Mouse (Mus musculus) liver, postnatal 0 days (tissue): Measurements from ENCODE around the gene Zfp12. TPM values are rescaled to one million over a fixed set of nuclear protein-coding genes. Genes with fewer than 3 reads are reported as not detected.

Source experiments
- ATAC-seq: fragments of 200-750 bp; cut with Nextera tagmentation; 2 replicates; pipeline ENCODE4 v1.8.0; 2017; ENCODE audit warnings: mild to moderate bottlenecking, moderate library complexity
- DNase-seq: peaks from one replicate; pipeline ENCODE4 v3.0.0-alpha.2; 2016
- H3K27ac ChIP-seq: fragments of 300-500 bp; sonication (generic); 2 replicates; pipeline ENCODE4 v1.5.1; 2014; ENCODE audit warnings: antibody characterized with exemption, moderate library complexity, mild to moderate bottlenecking, low read depth
- H3K27me3 ChIP-seq: fragments of 300-500 bp; sonication (generic); 2 replicates; pipeline ENCODE4 v1.6.1; 2014; ENCODE audit warnings: low read length, control low read depth, mixed read lengths; ENCODE audit not compliant: insufficient read depth
- H3K36me3 ChIP-seq: fragments of 300-500 bp; sonication (generic); replicated peaks from 2 replicates; pipeline ENCODE4 v1.6.1; 2014; ENCODE audit warnings: mild to moderate bottlenecking, control low read depth, low read length, moderate library complexity, mixed read lengths; ENCODE audit not compliant: insufficient read depth
- H3K4me1 ChIP-seq: fragments of 300-500 bp; sonication (generic); 2 replicates; pipeline ENCODE4 v1.6.1; 2014; ENCODE audit warnings: antibody characterized with exemption, mild to moderate bottlenecking, control low read depth; ENCODE audit not compliant: insufficient read depth
- H3K4me2 ChIP-seq: fragments of 300-500 bp; sonication (generic); 2 replicates; pipeline ENCODE4 v1.6.1; 2014; ENCODE audit warnings: low read depth, mild to moderate bottlenecking, low read length, moderate library complexity, mixed read lengths
- H3K4me3 ChIP-seq: fragments of 300-500 bp; sonication (generic); 2 replicates; pipeline ENCODE4 v1.5.1; 2014; ENCODE audit warnings: low read depth, low read length
- H3K9ac ChIP-seq: fragments of 300-500 bp; sonication (generic); replicated peaks from 2 replicates; pipeline ENCODE4 v1.6.1; 2014; ENCODE audit warnings: mild to moderate bottlenecking, moderate library complexity
- H3K9me3 ChIP-seq: fragments of 300-500 bp; sonication (generic); 2 replicates; pipeline ENCODE4 v1.6.1; 2016; ENCODE audit warnings: mild to moderate bottlenecking, control low read depth, low read length, mixed read lengths
- CTCF ChIP-seq: sonication (generic); IDR thresholded peaks from 2 replicates; pipeline ENCODE4 v1.5.1; 2016; ENCODE audit warnings: antibody characterized with exemption, low read depth
- EP300 ChIP-seq: IDR thresholded peaks from 2 replicates; pipeline ENCODE4 v1.6.1; 2016; ENCODE audit warnings: antibody characterized with exemption, low read depth, mild to moderate bottlenecking
- WGBS: fragments of 180-500 bp; shearing (Covaris S2); extraction: QIAGEN DNeasy Blood & Tissue Kit; methylation state at CpG from one replicate; pipeline ENCODE4 v1.1.7; 2014; ENCODE audit not compliant: insufficient replicate concordance; 5-methylcytosine and 5-hydroxymethylcytosine counted together
- polyA plus RNA-seq: library from polyadenylated mRNA; unstranded; fragments of >200 nt; fragmentation: Nextera tagmentation; extraction: Ambion mirVana; gene quantifications from 2 replicates; pipeline ENCODE4 v1.2.1, GENCODE M21; 2015

Zfp12 gene
- polyA plus RNA-seq, 1 experiment from 2014 or later, result 1.4 TPM

GRCm38 (mm10) chr5:143294862-143295261, 59.9 kb downstream of the Zfp12 start:
- 89% methylated on average over 3 of the region's 3 CpGs for WGBS
- no peak overlapping the region for H3K4me2 ChIP-seq
- H3K4me3 ChIP-seq, result no peak overlapping the region
- H3K36me3 ChIP-seq, result peaks cover 3% of the 10 kb centered on the region; the same call in 1 of the 2 replicates
- H3K9ac ChIP-seq, result no peak overlapping the region
- H3K9me3 ChIP-seq, result no peaks in the 10 kb centered on the region
- no peak overlapping the region for H3K27ac ChIP-seq
- H3K27me3 ChIP-seq, result peaks cover 36% of the 10 kb centered on the region
- ATAC-seq (no peak), DNase-seq (no peak)
- TF ChIP-seq CTCF (peak; percentile 56), EP300 (no peak)
- peaks cover 5% of the 10 kb centered on the region; the same call in 1 of the 2 replicates for H3K4me1 ChIP-seq

- Histone ChIP-seq H3K4me2 (no peak overlapping the region), H3K9ac (no peak overlapping the region), H3K27ac (no peak overlapping the region), H3K9me3 (no peaks in the 10 kb centered on the region), H3K27me3 (peaks cover 36% of the 10 kb centered on the region), H3K4me3 (no peak overlapping the region), H3K36me3 (peaks cover 7% of the 10 kb centered on the region), H3K4me1 (peaks cover 5% of the 10 kb centered on the region; the same call in 1 of the 2 replicates)
- DNase-seq, result no peak
- TF ChIP-seq EP300, result no peak
- TF ChIP-seq CTCF, result no peak
- WGBS, result 88% methylated on average over 2 of the region's 2 CpGs
- ATAC-seq, result no peak
Measured at GRCm38 (mm10) chr5:143295330-143295729, 60.4 kb downstream of the Zfp12 start.

GRCm38 (mm10) chr5:143297986-143298385, 63.0 kb downstream of the Zfp12 start:
- H3K4me2 ChIP-seq, result no peak overlapping the region
- WGBS, result 86% methylated on average over 9 of the region's 9 CpGs

GRCm38 (mm10) chr5:143298391-143298790, 63.4 kb downstream of the Zfp12 start:
- no peak for ATAC-seq
- TF ChIP-seq CTCF, result peak; percentile 54
- TF ChIP-seq EP300, result no peak
- Histone ChIP-seq H3K27me3 (peaks cover 11% of the 10 kb centered on the region), H3K4me2 (no peak overlapping the region), H3K9me3 (no peaks in the 10 kb centered on the region), H3K36me3 (peaks cover 30% of the 10 kb centered on the region), H3K4me3 (no peak overlapping the region), H3K9ac (no peak overlapping the region), H3K4me1 (peaks cover 2% of the 10 kb centered on the region; the same call in 1 of the 2 replicates), H3K27ac (no peak overlapping the region)
- DNase-seq, result no peak
- 89% methylated on average over 7 of the region's 7 CpGs for WGBS

More at GRCm38 (mm10) chr5:143297986-143298385, 63.0 kb downstream of the Zfp12 start:
- peaks cover 26% of the 10 kb centered on the region for H3K36me3 ChIP-seq
- DNase-seq (no peak), ATAC-seq (no peak)
- H3K27me3 ChIP-seq, result peaks cover 15% of the 10 kb centered on the region
- no peak overlapping the region for H3K9ac ChIP-seq
- TF ChIP-seq EP300, result no peak
- TF ChIP-seq CTCF, result no peak
- H3K9me3 ChIP-seq, result no peaks in the 10 kb centered on the region
- H3K27ac ChIP-seq, result no peak overlapping the region
- peaks cover 5% of the 10 kb centered on the region; the same call in 1 of the 2 replicates for H3K4me1 ChIP-seq
- no peak overlapping the region for H3K4me3 ChIP-seq

Other genes starting within 250 kb of the Zfp12 start
- gene Rnf216, start 122.2 kb upstream of the Zfp12 start, polyA plus RNA-seq, result 8.4 and 10.5 TPM in 2 replicates
- 0.11 TPM in 1 of 2 replicates, not detected in the other for gene Olfr718-ps1, start 87.6 kb upstream of the Zfp12 start, polyA plus RNA-seq
- 1.5 and 1.6 TPM in 2 replicates for gene Rbak, start 54.4 kb upstream of the Zfp12 start, polyA plus RNA-seq
- gene Spdye4b, start 54.1 kb upstream of the Zfp12 start, polyA plus RNA-seq, result not detected in 2 replicates
- gene Spdye4a, start 8.3 kb upstream of the Zfp12 start, polyA plus RNA-seq, result not detected in 2 replicates
- gene Zfp316, start 34.9 kb downstream of the Zfp12 start, polyA plus RNA-seq, result 0.39 and 0.41 TPM in 2 replicates
- not detected in 2 replicates for gene Zfp853, start 58.5 kb downstream of the Zfp12 start, polyA plus RNA-seq
- 12.5 and 12.8 TPM in 2 replicates for gene E130309D02Rik, start 80.2 kb downstream of the Zfp12 start, polyA plus RNA-seq
- 32.8 and 34.6 TPM in 2 replicates for gene Zdhhc4, start 94.1 kb downstream of the Zfp12 start, polyA plus RNA-seq
- gene Grid2ip, start 122.2 kb downstream of the Zfp12 start, polyA plus RNA-seq, result not detected in 2 replicates
- gene Kdelr2, start 168.7 kb downstream of the Zfp12 start, polyA plus RNA-seq, result 146 and 160 TPM in 2 replicates
- 4.8 and 5.6 TPM in 2 replicates for gene Daglb, start 229.4 kb downstream of the Zfp12 start, polyA plus RNA-seq